Mouse (Mus musculus) MEL-GATA-1-ER (cell line): ENCODE results near the gene Fbxl17.

Experiments
- DNase-seq: peaks from one replicate; pipeline ENCODE4 v3.0.0-alpha.2; 2012; ENCODE audit warnings: low read depth; ENCODE audit errors: extremely low read depth

Fbxl17 gene

GRCm38 (mm10) chr17:63403801-63404415, 95.9 kb downstream of the Fbxl17 start:
- DNase-seq = no peak

- no peak for DNase-seq
Measured at GRCm38 (mm10) chr17:63402741-63403681, 96.8 kb downstream of the Fbxl17 start.

- no peak for DNase-seq
Measured at GRCm38 (mm10) chr17:63402170-63402569, 97.6 kb downstream of the Fbxl17 start.

- no peak for DNase-seq
Measured at GRCm38 (mm10) chr17:63400640-63401039, 99.2 kb downstream of the Fbxl17 start.

- no peak for DNase-seq
Measured at GRCm38 (mm10) chr17:63399816-63400215, 100.0 kb downstream of the Fbxl17 start.

GRCm38 (mm10) chr17:63391506-63391905, 108.3 kb downstream of the Fbxl17 start:
- no peak for DNase-seq

GRCm38 (mm10) chr17:63390951-63391350, 108.9 kb downstream of the Fbxl17 start:
- no peak for DNase-seq

- DNase-seq = no peak
Measured at GRCm38 (mm10) chr17:63370977-63371376, 128.8 kb downstream of the Fbxl17 start.

- DNase-seq = no peak
Measured at GRCm38 (mm10) chr17:63369631-63370310, 130.0 kb downstream of the Fbxl17 start.

- no peak for DNase-seq
Measured at GRCm38 (mm10) chr17:63367476-63367875, 132.3 kb downstream of the Fbxl17 start.

GRCm38 (mm10) chr17:63366045-63366444, 133.8 kb downstream of the Fbxl17 start:
- DNase-seq = no peak

GRCm38 (mm10) chr17:63364605-63365004, 135.2 kb downstream of the Fbxl17 start:
- no peak for DNase-seq

- no peak for DNase-seq
Measured at GRCm38 (mm10) chr17:63362196-63362595, 137.6 kb downstream of the Fbxl17 start.

- DNase-seq = no peak
Measured at GRCm38 (mm10) chr17:63361679-63362078, 138.1 kb downstream of the Fbxl17 start.

GRCm38 (mm10) chr17:63358837-63359236, 141.0 kb downstream of the Fbxl17 start:
- DNase-seq = no peak

GRCm38 (mm10) chr17:63356202-63356601, 143.6 kb downstream of the Fbxl17 start:
- no peak for DNase-seq

GRCm38 (mm10) chr17:63352634-63353195, 147.1 kb downstream of the Fbxl17 start:
- no peak for DNase-seq

- no peak for DNase-seq
Measured at GRCm38 (mm10) chr17:63351682-63352081, 148.1 kb downstream of the Fbxl17 start.

GRCm38 (mm10) chr17:63350876-63351509, 148.8 kb downstream of the Fbxl17 start:
- DNase-seq = no peak

- DNase-seq = no peak
Measured at GRCm38 (mm10) chr17:63344101-63344500, 155.7 kb downstream of the Fbxl17 start.

- no peak for DNase-seq
Measured at GRCm38 (mm10) chr17:63343076-63343475, 156.7 kb downstream of the Fbxl17 start.
